Mouse (Mus musculus): Measurements from ENCODE around the gene Fnbp1.

Gene Fnbp1

GRCm38 (mm10) chr2:31025458-31025857, 116.3 kb downstream of the Fnbp1 start:
- DNase-seq (ENCODE audit: low spot score in 2 of 2): no peak

- peak; percentile 55 to 73 for DNase-seq (ENCODE audit: low spot score in 2 of 2)
Observed at GRCm38 (mm10) chr2:31024618-31025370, 117.0 kb downstream of the Fnbp1 start.

GRCm38 (mm10) chr2:31023940-31024339, 117.9 kb downstream of the Fnbp1 start:
- DNase-seq (ENCODE audit: low spot score in 2 of 2): no peak

GRCm38 (mm10) chr2:31020202-31020601, 121.6 kb downstream of the Fnbp1 start:
- DNase-seq (ENCODE audit: low spot score in 2 of 2): no peak

- no peak for DNase-seq (ENCODE audit: low spot score in 2 of 2)
Observed at GRCm38 (mm10) chr2:31019011-31019410, 122.8 kb downstream of the Fnbp1 start.

- no peak for DNase-seq (ENCODE audit: low spot score in 2 of 2)
Observed at GRCm38 (mm10) chr2:31018519-31018918, 123.3 kb downstream of the Fnbp1 start.

GRCm38 (mm10) chr2:31017625-31018317, 124.0 kb downstream of the Fnbp1 start:
- no peak for DNase-seq (ENCODE audit: low spot score in 2 of 2)

- DNase-seq (ENCODE audit: low spot score in 2 of 2): no peak
Observed at GRCm38 (mm10) chr2:31013371-31014120, 128.3 kb downstream of the Fnbp1 start.

GRCm38 (mm10) chr2:31007208-31007607, 134.6 kb downstream of the Fnbp1 start:
- no peak for DNase-seq (ENCODE audit: low spot score in 2 of 2)

GRCm38 (mm10) chr2:31006434-31006833, 135.4 kb downstream of the Fnbp1 start:
- no peak for DNase-seq (ENCODE audit: low spot score in 2 of 2)

- no peak for DNase-seq (ENCODE audit: low spot score in 2 of 2)
Observed at GRCm38 (mm10) chr2:31005453-31005852, 136.4 kb downstream of the Fnbp1 start.

- no peak for DNase-seq (ENCODE audit: low spot score in 2 of 2)
Observed at GRCm38 (mm10) chr2:31002857-31003256, 139.0 kb downstream of the Fnbp1 start.

- DNase-seq (ENCODE audit: low spot score in 2 of 2): no peak
Observed at GRCm38 (mm10) chr2:30998443-30999260, 143.2 kb downstream of the Fnbp1 start.

- no peak for DNase-seq (ENCODE audit: low spot score in 2 of 2)
Observed at GRCm38 (mm10) chr2:30995432-30995996, 146.3 kb downstream of the Fnbp1 start.

GRCm38 (mm10) chr2:30994853-30995252, 147.0 kb downstream of the Fnbp1 start:
- DNase-seq (ENCODE audit: low spot score in 2 of 2): no peak

- no peak for DNase-seq (ENCODE audit: low spot score in 2 of 2)
Observed at GRCm38 (mm10) chr2:30990221-30990620, 151.6 kb downstream of the Fnbp1 start.

GRCm38 (mm10) chr2:30985111-30986020, 156.4 kb downstream of the Fnbp1 start:
- peak; percentile 29 to 37 for DNase-seq (ENCODE audit: low spot score in 2 of 2)

- no peak for DNase-seq (ENCODE audit: low spot score in 2 of 2)
Observed at GRCm38 (mm10) chr2:30983024-30983423, 158.8 kb downstream of the Fnbp1 start.

GRCm38 (mm10) chr2:30981790-30982513, 159.9 kb downstream of the Fnbp1 start, which contains the start of the genes BC005624 and Usp20:
TSS of gene BC005624 (minus strand) at chr2:30982201.
TSS of gene Usp20 (plus strand) at chr2:30982279.
- peak; percentile 98 to 99 for DNase-seq (ENCODE audit: low spot score in 2 of 2)

Measured in frontal cortex, postnatal 36 days (tissue).